Mouse (Mus musculus): ENCODE data around the gene Exph5.

The Exph5 gene

GRCm38 (mm10) chr9:53409427-53409826 lies 108.0 kb downstream of the Exph5 start:
- no peak for DNase-seq

GRCm38 (mm10) chr9:53422133-53422896 lies 120.8 kb downstream of the Exph5 start:
- no peak for DNase-seq

- no peak for DNase-seq
These were observed 125.3 kb downstream of the Exph5 start for GRCm38 (mm10) chr9:53426726-53427125.
